Mouse (Mus musculus) cerebellum, adult 8-10 months (tissue): Measurements from ENCODE around the gene Hspb11.

Experiments used
- DNase-seq: peaks from one replicate; pipeline ENCODE4 v3.0.0; 2022

Gene Hspb11

GRCm38 (mm10) chr4:107318646-107319045 lies 65.3 kb downstream of the Hspb11 start:
- DNase-seq, result no peak

GRCm38 (mm10) chr4:107321041-107321440 lies 67.6 kb downstream of the Hspb11 start:
- DNase-seq, result no peak

DNA sequence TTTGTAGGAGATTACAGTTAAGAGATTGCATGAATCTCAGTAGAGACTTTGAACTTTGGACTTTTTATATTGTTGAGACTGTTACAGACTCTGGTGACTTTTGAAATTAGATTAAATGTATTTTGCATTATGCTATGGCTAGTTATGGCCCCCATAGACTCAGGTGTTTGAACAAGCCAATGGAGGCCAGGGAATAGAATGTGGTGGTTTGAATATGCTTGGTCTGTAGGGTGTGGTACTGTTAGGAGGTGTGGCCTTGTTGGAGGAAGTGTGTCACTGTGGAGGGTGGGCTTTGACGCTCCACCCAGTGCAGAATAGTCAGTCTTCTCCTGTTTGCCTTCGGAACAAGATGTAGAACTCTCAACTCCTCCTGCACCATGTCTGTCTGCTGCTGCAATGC lies 69.7 kb downstream of the Hspb11 start:
- no peak for DNase-seq

GRCm38 (mm10) chr4:107328530-107328929 lies 75.1 kb downstream of the Hspb11 start:
- DNase-seq, result no peak
